Mouse (Mus musculus): Measurements from ENCODE around the gene Gpr108. TPM values are rescaled to one million over a fixed set of nuclear protein-coding genes. Genes with fewer than 3 reads are reported as not detected.

The Gpr108 gene
- total RNA-seq, 1 experiment from 2014 or later = 14.9 TPM

DNA sequence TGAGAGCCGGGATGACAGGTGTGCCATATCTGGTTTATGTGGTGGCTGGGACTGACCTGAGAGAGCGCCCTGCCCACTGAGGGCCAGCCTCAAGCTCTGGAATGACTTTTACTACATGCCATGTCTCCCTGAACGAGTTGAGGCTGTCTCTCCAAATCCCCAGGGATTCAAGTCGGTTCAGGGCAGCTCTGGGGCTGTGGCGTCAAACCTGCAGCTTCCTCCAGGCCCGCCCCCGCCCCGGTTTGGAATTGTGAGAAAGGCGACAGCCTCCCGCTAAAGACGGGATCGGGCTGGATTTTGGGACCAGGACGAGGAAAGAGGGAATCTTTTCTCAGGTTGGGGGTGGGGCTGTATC is 27.7 kb upstream of the Gpr108 start:
- ATAC-seq (replicated peaks in 1 of 2; ENCODE audit: insufficient read depth in 1 of 2, low FRiP score in 2 of 2, low TSS enrichment in 1 of 2, low read depth in 1 of 2, poor library complexity in 2 of 2, severe bottlenecking in 2 of 2) = no peak

DNA sequence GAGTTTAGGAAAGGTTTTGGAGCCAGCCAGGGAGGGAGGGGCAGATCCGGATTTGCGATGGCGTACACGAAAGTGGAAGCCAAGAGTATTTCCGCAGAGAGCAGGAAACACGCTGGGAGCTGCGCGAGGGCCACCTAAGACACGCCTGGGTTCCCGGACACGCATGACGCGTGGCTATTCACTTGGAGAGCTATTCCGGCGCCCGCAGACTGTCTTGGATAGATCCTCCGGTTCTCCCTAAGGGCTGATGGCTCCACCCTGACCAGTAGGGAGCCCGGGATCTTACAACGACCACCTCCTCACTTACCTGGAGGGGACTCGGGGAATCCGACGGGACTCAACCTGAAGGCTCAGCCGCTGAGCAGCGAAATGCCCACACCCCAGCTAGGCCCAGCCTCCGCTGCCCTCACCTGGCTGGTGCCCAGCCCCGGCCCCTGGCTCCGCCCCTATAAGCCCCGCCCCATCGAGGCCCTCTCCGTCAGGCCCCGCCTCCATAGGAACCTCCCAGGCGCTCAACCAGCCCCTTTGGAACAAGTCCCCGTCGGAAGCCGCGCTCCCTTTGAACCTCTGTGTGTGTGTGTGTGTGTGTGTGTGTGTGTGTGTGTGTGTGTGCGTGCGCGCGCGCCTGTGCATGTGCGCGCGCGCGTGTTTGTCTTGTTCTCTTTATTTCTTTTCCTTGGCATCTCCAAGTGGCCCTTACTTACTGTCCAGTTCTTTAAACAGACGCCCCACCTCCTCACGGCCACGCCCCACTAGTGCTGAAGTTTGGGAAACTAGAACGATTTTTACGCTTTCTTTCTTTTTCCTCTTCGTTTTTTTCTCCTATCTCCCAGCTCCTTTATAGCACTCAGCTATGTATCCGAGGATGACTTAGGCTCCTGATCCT is 27.1 kb upstream of the Gpr108 start:
- peak; percentile 61 for ATAC-seq (replicated peaks in 1 of 2; ENCODE audit: insufficient read depth in 1 of 2, low FRiP score in 2 of 2, low TSS enrichment in 1 of 2, low read depth in 1 of 2, poor library complexity in 2 of 2, severe bottlenecking in 2 of 2)

DNA sequence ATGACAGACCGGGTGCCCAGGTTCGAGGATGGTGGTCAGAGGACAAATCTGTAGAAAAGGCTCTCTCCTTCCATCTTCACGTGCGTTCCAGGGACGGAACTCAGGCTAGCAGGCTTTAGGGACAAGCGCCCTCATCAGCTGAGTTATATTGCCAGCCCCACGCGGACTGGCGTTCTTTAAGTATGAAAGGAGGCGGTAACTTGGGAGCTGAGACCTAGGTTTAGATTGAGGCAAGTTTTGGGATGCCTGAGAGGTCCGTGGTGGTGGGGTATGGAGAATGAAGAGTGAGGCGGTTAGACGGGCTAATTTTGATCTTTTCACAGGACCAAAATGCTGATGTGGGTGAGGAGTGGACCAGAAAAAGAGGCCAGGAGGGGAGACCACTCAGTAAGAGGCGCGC is 26.4 kb upstream of the Gpr108 start:
- ATAC-seq (replicated peaks in 1 of 2; ENCODE audit: insufficient read depth in 1 of 2, low FRiP score in 2 of 2, low TSS enrichment in 1 of 2, low read depth in 1 of 2, poor library complexity in 2 of 2, severe bottlenecking in 2 of 2) = no peak

DNA sequence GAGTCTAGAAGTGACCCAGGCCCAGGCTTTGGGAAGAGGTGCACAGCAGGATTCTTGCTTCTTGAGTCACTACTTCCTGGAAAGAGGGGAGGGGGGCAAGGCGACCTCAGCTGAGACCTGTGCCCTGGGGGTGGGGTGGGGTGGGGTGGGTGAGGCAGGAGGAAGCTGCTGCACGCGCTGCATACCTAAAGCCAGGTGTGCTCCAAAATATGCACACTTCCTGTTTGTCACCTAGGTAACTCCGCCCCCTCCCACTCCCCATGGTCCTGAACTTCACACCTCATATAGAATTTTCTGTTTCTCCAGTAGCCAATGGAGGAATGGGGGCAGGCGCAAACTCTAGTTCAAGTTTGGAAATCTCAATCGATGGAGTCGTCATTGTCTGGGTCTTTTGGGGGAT is 25.6 kb upstream of the Gpr108 start:
- no peak for ATAC-seq (replicated peaks in 1 of 2; ENCODE audit: insufficient read depth in 1 of 2, low FRiP score in 2 of 2, low TSS enrichment in 1 of 2, low read depth in 1 of 2, poor library complexity in 2 of 2, severe bottlenecking in 2 of 2)

DNA sequence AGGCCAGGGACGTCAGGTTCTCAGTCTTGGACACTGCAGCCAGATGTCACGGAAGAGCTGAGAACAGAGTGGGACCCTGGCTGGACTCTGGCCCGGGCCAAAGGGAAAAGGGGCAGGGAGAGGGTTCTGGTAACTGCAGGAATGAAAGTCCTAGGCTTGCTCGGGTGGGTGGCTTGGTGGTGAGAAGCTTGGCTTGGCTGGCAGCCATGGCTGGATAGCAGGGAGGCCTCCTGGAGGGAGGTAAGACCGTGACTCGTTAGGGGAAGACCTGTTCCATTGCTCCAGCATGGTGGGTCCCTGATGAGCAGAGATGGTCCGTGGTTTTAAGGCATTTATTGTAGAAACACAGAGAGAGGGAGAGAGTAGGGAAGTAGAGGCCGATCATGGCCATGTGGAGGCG is 23.1 kb upstream of the Gpr108 start:
- ATAC-seq (replicated peaks in 1 of 2; ENCODE audit: insufficient read depth in 1 of 2, low FRiP score in 2 of 2, low TSS enrichment in 1 of 2, low read depth in 1 of 2, poor library complexity in 2 of 2, severe bottlenecking in 2 of 2) = no peak

DNA sequence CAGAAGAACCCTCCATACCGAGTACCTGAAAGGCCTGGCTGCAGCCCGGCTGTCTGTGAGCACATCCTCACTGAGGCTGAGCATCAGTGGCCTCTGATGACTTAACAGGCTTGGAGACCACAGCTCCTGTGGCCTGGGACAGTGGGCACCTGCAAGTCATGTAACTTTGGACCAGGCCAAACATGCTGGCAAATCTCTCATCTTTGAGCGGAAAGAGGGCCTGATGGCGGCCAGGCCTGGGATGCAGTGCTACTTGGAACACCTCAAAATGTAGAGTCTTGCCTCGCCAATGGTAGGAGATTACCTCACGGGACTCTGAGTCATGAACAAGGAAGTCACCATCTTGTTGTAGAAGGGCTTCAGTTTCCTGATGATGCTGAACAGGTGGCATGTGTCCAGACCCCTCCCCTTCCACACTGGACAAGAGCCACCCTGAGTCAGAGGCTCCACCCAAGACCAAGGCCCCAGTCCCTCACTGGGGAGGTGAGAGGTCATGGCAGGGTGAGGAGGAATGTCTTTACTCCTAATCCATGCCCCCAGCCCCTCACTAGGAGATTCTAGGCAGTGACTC is 19.4 kb upstream of the Gpr108 start:
- ATAC-seq (replicated peaks in 1 of 2; ENCODE audit: insufficient read depth in 1 of 2, low FRiP score in 2 of 2, low TSS enrichment in 1 of 2, low read depth in 1 of 2, poor library complexity in 2 of 2, severe bottlenecking in 2 of 2) = no peak

DNA sequence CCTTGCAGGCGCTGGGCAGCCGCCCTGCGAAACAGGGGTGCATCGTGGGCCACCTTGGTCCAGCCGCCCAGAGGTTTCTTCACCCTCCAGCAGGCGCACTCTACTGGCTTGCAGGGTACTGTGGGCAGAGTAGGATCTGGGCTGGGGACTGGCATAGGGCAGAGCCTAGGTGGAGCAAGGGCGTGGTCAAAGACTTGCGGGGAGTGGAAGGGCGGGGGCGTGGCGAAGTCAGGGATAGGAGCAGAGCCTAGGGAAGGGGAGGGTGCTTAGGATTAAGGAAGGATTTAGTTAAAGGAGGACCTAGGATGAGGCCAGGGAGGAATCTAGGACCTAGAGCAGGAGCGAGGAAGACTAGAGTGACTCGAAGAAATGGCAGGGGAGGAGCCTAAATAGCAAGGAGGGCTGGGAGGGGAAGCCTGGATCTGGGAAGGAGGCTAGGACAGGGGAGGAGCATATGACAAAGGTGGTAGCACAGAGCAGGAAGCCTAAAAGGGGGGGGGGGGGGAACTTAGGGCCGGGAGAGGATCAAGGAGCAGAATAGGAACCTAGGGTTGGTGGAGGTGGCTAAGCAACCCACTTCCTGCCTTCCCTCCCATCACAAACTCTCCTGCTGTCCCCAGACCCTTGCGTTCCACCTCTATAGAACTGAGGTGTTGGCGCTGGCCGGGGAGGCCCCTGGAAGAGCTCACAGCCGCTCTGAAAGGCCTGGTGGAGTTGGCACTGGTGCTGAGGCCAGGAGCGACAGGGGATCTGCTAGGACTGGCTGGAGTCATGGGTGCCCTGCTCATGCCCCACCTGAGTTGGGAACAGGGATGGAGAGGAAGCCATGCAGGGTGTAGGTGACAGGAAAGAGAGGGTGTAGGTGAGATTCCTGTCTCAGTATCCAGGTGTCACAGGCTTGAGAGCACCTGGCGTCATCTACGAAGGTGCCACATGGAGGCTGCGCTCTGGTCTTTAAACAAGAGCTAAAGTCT is 17.0 kb upstream of the Gpr108 start:
- peak; percentile 87 to 88 for ATAC-seq (replicated peaks in 1 of 2; ENCODE audit: insufficient read depth in 1 of 2, low FRiP score in 2 of 2, low TSS enrichment in 1 of 2, low read depth in 1 of 2, poor library complexity in 2 of 2, severe bottlenecking in 2 of 2)

DNA sequence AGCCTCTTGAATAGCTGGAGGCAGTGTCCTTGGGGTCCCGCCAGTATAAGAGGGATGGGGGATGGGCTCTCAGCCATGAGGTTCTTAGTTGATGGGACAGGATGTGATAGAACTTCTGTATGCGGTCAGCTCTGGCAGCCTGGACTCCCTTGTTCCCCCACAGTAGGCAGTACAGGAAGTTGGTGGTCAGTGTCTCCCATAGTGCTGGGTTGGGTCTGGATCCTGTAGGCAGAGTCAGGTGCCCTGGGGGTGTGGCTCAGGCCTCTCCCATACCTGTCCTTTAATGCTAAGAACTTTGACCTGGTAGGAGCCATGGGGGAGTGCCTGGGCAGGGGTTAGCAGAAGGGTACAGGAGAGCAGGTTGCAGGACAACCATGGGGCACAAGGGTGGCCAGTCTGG is 15.9 kb upstream of the Gpr108 start:
- ATAC-seq (replicated peaks in 1 of 2; ENCODE audit: insufficient read depth in 1 of 2, low FRiP score in 2 of 2, low TSS enrichment in 1 of 2, low read depth in 1 of 2, poor library complexity in 2 of 2, severe bottlenecking in 2 of 2) = peak; percentile 81 to 84

DNA sequence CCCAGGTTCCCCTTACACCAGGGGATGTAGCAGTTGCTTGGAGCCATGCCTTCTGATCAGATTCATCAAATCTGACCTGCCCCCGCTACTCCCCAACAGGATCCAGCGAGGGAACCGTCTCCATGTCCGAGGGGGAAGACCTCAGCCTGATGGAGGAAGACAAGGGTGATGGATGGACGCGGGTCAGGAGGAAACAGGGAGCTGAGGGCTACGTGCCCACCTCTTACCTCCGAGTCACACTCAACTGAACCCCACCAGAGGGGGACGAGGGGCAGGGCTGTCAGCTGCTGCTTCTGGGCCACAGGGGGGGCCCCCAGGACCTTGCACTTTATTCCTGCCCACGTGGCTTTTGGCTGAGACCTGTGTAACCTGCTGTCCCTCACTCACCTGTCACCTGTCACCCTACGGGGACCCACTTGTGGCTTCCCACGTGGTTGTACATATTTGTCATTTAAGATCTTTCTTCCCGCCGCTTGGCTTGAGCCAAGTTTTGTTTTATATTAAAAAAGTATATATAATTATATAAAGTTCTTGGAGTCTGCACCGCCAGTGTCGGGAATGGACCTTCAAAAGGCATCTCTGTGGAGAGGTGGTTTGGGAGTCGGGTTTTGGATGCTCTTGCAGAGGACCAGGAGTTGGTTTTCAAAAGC is 14.8 kb upstream of the Gpr108 start:
- no peak for ATAC-seq (replicated peaks in 1 of 2; ENCODE audit: insufficient read depth in 1 of 2, low FRiP score in 2 of 2, low TSS enrichment in 1 of 2, low read depth in 1 of 2, poor library complexity in 2 of 2, severe bottlenecking in 2 of 2)

DNA sequence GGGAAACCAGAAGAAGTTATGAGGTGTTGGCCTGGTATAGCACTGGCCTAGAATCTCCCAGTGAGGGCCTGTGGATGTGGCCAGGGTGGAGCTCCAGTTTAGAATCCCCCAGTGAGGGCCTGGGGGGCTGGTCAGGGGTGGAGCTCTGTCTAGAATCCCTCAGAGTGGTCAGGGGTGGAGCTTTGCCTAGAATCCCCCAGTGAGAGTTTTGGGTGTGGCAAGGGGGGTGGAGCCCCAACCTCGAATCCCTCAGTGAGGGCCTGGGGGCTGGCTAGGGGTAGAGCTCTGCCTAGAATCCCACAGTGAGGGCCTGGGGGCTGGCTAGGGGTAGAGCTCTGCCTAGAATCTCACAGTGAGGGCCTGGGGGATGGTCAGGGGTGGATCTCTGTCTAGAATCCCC is 13.6 kb upstream of the Gpr108 start:
- ATAC-seq (replicated peaks in 1 of 2; ENCODE audit: insufficient read depth in 1 of 2, low FRiP score in 2 of 2, low TSS enrichment in 1 of 2, low read depth in 1 of 2, poor library complexity in 2 of 2, severe bottlenecking in 2 of 2) = no peak

DNA sequence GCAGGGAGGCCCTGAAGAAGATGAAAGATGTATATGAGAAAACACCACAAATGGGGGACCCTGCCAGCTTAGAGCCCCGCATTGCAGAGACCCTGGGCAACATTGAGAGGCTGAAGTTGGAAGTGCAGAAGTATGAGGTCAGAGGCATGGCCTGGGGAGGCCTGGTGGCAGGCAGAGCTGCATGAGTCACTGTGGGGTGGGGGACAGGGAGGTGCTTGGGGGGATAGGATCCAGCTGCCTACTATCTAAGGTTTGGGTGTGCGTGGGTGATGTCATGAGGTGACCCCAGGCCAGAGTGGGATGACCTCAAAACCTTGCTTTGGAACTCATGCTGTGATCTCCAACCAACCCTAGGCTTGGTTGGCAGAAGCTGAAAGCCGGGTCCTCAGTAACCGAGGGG is 13.0 kb upstream of the Gpr108 start:
- no peak for ATAC-seq (replicated peaks in 1 of 2; ENCODE audit: insufficient read depth in 1 of 2, low FRiP score in 2 of 2, low TSS enrichment in 1 of 2, low read depth in 1 of 2, poor library complexity in 2 of 2, severe bottlenecking in 2 of 2)

DNA sequence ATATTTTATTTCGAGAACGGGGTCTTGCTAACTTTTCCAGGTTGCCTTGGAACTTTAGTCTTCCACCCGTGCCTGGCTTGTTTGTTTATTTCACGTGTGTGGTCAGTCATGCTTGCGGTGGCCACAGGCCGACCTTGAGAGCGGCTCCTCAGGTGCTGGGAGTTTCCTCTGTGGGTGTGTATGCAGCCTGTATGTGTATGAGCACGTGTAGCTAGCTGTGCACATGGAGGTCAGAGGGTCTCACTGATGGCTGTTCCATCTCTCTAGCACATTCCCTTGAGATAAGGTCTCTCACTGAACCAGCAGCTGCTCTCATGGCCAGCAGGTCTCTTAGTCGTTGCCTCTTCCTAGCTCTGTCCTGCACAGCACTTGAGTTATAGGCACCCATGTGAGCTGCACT is 12.1 kb upstream of the Gpr108 start:
- ATAC-seq (replicated peaks in 1 of 2; ENCODE audit: insufficient read depth in 1 of 2, low FRiP score in 2 of 2, low TSS enrichment in 1 of 2, low read depth in 1 of 2, poor library complexity in 2 of 2, severe bottlenecking in 2 of 2) = no peak

DNA sequence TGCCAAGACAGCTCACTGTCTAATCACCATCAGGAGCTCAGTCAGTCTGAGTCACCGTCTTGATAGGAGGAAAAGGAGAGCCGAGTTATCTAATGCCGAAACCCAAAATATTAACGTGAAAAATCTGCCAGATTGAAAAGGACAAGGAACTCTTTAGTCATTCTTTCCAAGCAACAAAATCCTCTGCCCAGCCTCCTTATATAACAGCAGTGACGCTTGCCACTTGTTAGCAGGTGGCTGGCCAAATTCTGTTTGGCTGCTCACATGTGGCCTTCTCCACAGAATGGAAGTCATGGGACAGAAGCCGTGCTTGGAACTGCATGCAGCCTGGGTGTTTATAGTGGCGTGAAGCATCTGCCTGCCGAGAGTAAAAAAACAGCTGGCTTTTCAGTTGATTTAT is 11.5 kb upstream of the Gpr108 start:
- ATAC-seq (replicated peaks in 1 of 2; ENCODE audit: insufficient read depth in 1 of 2, low FRiP score in 2 of 2, low TSS enrichment in 1 of 2, low read depth in 1 of 2, poor library complexity in 2 of 2, severe bottlenecking in 2 of 2) = no peak

DNA sequence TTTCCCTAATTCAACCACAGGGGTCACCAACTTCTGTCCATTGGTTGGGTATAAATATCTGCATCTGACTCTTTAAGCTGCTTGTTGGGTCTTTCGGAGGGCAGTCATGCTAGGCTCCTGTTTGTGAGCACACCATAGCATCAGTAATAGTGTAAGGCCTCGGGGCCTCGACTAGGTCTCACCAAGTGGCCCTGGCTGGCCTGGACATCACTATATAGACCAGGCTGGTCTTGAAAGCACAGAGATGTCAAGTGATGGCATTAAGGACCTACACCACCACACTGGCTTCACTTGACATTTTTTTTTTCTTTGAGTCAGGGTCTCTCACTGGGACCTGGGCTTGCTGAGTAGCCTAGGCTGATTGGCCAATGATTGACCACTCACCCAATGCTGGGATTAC is 9.9 kb upstream of the Gpr108 start:
- ATAC-seq (replicated peaks in 1 of 2; ENCODE audit: insufficient read depth in 1 of 2, low FRiP score in 2 of 2, low TSS enrichment in 1 of 2, low read depth in 1 of 2, poor library complexity in 2 of 2, severe bottlenecking in 2 of 2) = no peak

DNA sequence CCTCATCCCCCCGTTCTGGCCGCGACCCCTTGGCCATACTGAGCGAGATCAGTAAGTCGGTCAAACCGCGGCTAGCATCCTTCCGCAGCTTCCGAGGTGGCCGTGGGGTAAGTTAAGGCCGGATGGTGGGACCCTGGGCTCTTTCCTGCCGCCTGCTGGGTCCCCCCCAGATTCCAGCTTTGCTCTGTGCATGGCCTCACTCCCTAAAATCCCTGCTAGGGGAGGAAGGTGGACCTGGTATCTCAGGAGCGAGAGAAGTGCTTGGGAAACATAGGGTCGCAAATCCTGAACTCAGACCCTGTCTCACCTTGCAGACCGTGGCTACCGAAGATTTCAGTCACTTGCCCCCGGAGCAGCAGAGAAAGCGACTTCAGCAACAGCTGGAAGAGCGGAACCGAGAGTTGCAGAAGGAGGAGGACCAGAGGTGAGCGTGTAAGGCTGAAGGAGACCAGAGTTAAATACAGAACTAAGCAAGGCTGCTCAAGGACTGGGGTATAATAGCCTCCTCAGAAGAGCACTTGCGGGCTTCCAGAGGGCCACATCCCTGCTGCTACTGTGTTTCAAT is 8.8 kb upstream of the Gpr108 start:
- ATAC-seq (replicated peaks in 1 of 2; ENCODE audit: insufficient read depth in 1 of 2, low FRiP score in 2 of 2, low TSS enrichment in 1 of 2, low read depth in 1 of 2, poor library complexity in 2 of 2, severe bottlenecking in 2 of 2) = no peak

DNA sequence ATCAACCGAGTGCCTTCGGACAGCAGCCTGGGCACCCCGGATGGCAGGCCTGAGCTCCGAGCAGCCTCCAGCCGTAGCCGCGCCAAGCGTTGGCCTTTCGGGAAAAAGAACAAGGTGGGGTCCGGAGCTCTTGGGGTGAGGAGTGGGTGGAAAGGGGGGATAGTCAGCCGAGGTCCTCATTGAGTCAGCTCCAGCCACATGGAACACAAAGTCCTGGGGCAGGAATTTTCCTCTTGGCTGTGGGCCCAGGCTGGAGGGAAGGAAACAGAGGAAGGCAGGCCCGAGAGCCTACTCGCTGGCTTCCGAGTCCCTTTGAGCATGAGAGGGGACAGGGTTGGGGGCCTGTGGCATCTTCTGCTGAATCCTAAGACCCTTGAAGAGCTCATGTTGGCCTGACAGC is 7.1 kb upstream of the Gpr108 start:
- ATAC-seq (replicated peaks in 1 of 2; ENCODE audit: insufficient read depth in 1 of 2, low FRiP score in 2 of 2, low TSS enrichment in 1 of 2, low read depth in 1 of 2, poor library complexity in 2 of 2, severe bottlenecking in 2 of 2) = no peak

DNA sequence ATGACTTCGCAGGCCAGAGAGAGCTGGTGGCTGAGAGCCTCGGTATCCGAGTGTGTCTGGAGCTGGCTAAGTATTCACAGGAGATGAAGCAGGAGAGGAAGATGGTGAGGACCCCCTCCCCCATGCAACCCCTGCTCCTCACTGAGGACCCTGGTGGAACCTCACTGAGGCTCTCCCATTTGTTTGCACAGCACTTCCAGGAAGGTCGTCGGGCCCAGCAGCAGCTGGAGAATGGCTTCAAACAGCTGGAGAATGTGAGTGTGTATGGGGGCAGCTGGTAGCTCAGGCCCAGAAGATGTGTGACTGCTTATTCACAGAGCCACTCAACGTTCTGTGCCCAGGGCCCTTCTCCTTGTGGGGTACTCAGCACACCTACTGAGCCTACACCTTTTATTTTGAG is 5.1 kb upstream of the Gpr108 start:
- ATAC-seq (replicated peaks in 1 of 2; ENCODE audit: insufficient read depth in 1 of 2, low FRiP score in 2 of 2, low TSS enrichment in 1 of 2, low read depth in 1 of 2, poor library complexity in 2 of 2, severe bottlenecking in 2 of 2) = no peak

All from hematopoietic stem cell, adult 5-6 weeks (primary cell).